Mouse (Mus musculus) intestine, embryonic 16.5 days (tissue): ENCODE results near the gene Nkx2-9. TPM values are rescaled to one million over a fixed set of nuclear protein-coding genes. Genes with fewer than 3 reads are reported as not detected.

Experiments
- ATAC-seq: fragments of 200-750 bp; cut with Nextera tagmentation; 2 replicates; pipeline ENCODE4 v1.8.0; 2017; ENCODE audit warnings: moderate TSS enrichment, moderate library complexity
- H3K27ac ChIP-seq: fragments of 300-500 bp; sonication (generic); 2 replicates; pipeline ENCODE4 v1.5.1; 2014; ENCODE audit warnings: mild to moderate bottlenecking, low read length
- H3K27me3 ChIP-seq: fragments of 300-500 bp; sonication (generic); replicated peaks from 2 replicates; pipeline ENCODE4 v1.6.1; 2014; ENCODE audit warnings: low read length, control low read depth, mixed read lengths; ENCODE audit not compliant: control insufficient read depth, insufficient read depth
- H3K36me3 ChIP-seq: fragments of 300-500 bp; sonication (generic); 2 replicates; pipeline ENCODE4 v1.6.1; 2014; ENCODE audit warnings: low read length, control low read depth; ENCODE audit not compliant: control insufficient read depth, insufficient read depth
- H3K4me1 ChIP-seq: fragments of 300-500 bp; sonication (generic); 2 replicates; pipeline ENCODE4 v1.6.1; 2014; ENCODE audit warnings: low read length, control low read depth, mixed read lengths; ENCODE audit not compliant: control insufficient read depth, insufficient read depth
- H3K4me2 ChIP-seq: fragments of 300-500 bp; sonication (generic); 2 replicates; pipeline ENCODE4 v1.6.1; 2014; ENCODE audit warnings: low read depth, low read length, control low read depth
- H3K4me3 ChIP-seq: fragments of 300-500 bp; sonication (generic); 2 replicates; pipeline ENCODE4 v1.5.1; 2014; ENCODE audit warnings: mild to moderate bottlenecking, low read length
- H3K9ac ChIP-seq: fragments of 300-500 bp; sonication (generic); 2 replicates; pipeline ENCODE4 v1.6.1; 2014; ENCODE audit warnings: low read depth, low read length
- H3K9me3 ChIP-seq: fragments of 300-500 bp; sonication (generic); 2 replicates; pipeline ENCODE4 v1.6.1; 2016; ENCODE audit warnings: low read length, control low read depth; ENCODE audit not compliant: control insufficient read depth
- WGBS: fragments of 180-500 bp; shearing (Covaris S2); extraction: QIAGEN DNeasy Blood & Tissue Kit; methylation state at CpG from one replicate; pipeline ENCODE4 v1.1.7; 2014; 5-methylcytosine and 5-hydroxymethylcytosine counted together
- polyA plus RNA-seq: library from polyadenylated mRNA; unstranded; fragments of >200 nt; fragmentation: Nextera tagmentation; extraction: Ambion mirVana; gene quantifications from 2 replicates; pipeline ENCODE4 v1.2.1, GENCODE M21; 2015

Nkx2-9 gene
- polyA plus RNA-seq, 1 experiment from 2014 or later = not detected

- Histone ChIP-seq H3K27ac (no peak overlapping the region), H3K36me3 (no peaks in the 10 kb centered on the region), H3K9me3 (no peaks in the 10 kb centered on the region), H3K4me3 (peak overlapping the region; percentile 39), H3K9ac (no peak overlapping the region), H3K4me2 (peak overlapping the region; percentile 54), H3K27me3 (peaks cover 71% of the 10 kb centered on the region), H3K4me1 (peaks cover 16% of the 10 kb centered on the region)
- ATAC-seq = peak; percentile 38; the same call in 1 of the 2 replicates
- under 1% methylated on average over 57 of the region's 57 CpGs for WGBS
These were observed 1.4 kb downstream of the Nkx2-9 start for GRCm38 (mm10) chr12:56611504-56612348.

- no peak overlapping the region for H3K27ac ChIP-seq
- no peak overlapping the region for H3K9ac ChIP-seq
- ATAC-seq = no peak
- no peak overlapping the region for H3K4me2 ChIP-seq
- peaks cover 16% of the 10 kb centered on the region for H3K4me1 ChIP-seq
- 3% methylated on average over 6 of the region's 6 CpGs for WGBS
- H3K4me3 ChIP-seq = no peak overlapping the region
- H3K36me3 ChIP-seq = no peaks in the 10 kb centered on the region
- peaks cover 72% of the 10 kb centered on the region for H3K27me3 ChIP-seq
- no peaks in the 10 kb centered on the region for H3K9me3 ChIP-seq
These were observed 2.2 kb downstream of the Nkx2-9 start for GRCm38 (mm10) chr12:56610851-56611250.

DNA sequence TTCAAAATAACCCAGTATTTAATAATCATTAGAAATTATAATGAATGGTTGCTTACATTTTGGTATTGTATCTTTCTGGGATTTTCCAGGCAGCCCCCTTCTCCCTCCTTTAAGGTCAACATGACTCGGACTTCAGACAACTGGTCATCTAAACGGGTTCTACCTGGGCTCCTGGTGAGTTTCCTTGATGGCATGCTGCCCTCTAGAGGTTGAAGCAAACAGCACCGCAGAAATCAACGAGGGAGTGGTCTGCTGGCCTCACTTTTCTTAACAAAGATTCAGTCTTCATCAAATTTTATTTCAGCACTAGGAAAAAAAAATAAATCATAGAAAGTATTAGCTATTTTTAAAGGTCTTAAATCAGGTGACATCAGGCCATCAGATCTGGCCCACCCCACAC is 21.4 kb downstream of the Nkx2-9 start:
- H3K27ac ChIP-seq = no peak overlapping the region
- no peak overlapping the region for H3K9ac ChIP-seq
- H3K27me3 ChIP-seq = peaks cover 2% of the 10 kb centered on the region; the same call in 1 of the 2 replicates
- H3K4me3 ChIP-seq = no peak overlapping the region
- no peak overlapping the region for H3K4me2 ChIP-seq
- no peaks in the 10 kb centered on the region for H3K4me1 ChIP-seq
- no peaks in the 10 kb centered on the region for H3K36me3 ChIP-seq
- no peak for ATAC-seq
- no peaks in the 10 kb centered on the region for H3K9me3 ChIP-seq
- 8% methylated on average over 4 of the region's 4 CpGs for WGBS

GRCm38 (mm10) chr12:56587830-56588229 is 25.3 kb downstream of the Nkx2-9 start:
- no peak overlapping the region for H3K9ac ChIP-seq
- no peaks in the 10 kb centered on the region for H3K4me1 ChIP-seq
- H3K4me2 ChIP-seq = no peak overlapping the region
- no peak overlapping the region for H3K27ac ChIP-seq
- no peak for ATAC-seq
- no peaks in the 10 kb centered on the region for H3K9me3 ChIP-seq
- no peak overlapping the region for H3K4me3 ChIP-seq
- peaks cover 2% of the 10 kb centered on the region; the same call in 1 of the 2 replicates for H3K27me3 ChIP-seq
- no peaks in the 10 kb centered on the region for H3K36me3 ChIP-seq
- WGBS = 31% methylated on average over 6 of the region's 6 CpGs

Other genes starting within 250 kb of the Nkx2-9 start
- gene Nkx2-1, start 76.4 kb downstream of the Nkx2-9 start, polyA plus RNA-seq = not detected in 2 replicates
- gene Pax9, start 78.5 kb upstream of the Nkx2-9 start, polyA plus RNA-seq = not detected in 2 replicates